Mouse (Mus musculus) lung, postnatal 0 days (tissue): Measurements from ENCODE around the gene Syncrip.

Experiments
- CTCF ChIP-seq: IDR thresholded peaks from 2 replicates; pipeline ENCODE4 v1.5.1; 2016; ENCODE audit warnings: antibody characterized with exemption, mild to moderate bottlenecking
- EP300 ChIP-seq: IDR thresholded peaks from 2 replicates; pipeline ENCODE4 v1.6.1; 2016; ENCODE audit warnings: antibody characterized with exemption, mild to moderate bottlenecking, control low read depth

GRCm38 (mm10) chr9:88521961-88522568, 39.7 kb upstream of the Syncrip start:
- no peak for TF ChIP-seq CTCF
- no peak; the same call in 1 of the 2 replicates for TF ChIP-seq EP300
